Comparison of ENCODE assay signal across 11 mouse cellular contexts in genomic region chr3:121571491-121571890, GRCm38 (mm10). TPM values are rescaled to one million over a fixed set of nuclear protein-coding genes. Genes with fewer than 3 reads are reported as not detected.
"Had no signal": no experiment of that assay in that cellular context is flagged by ENCODE, and none has a peak within 500 bp of the region (broad histone marks: within the 10 kb centered on the region; RNA-seq: fewer than 3 reads in every experiment).

No protein-coding gene starts in this region.

- H3K4me3 ChIP-seq: layer of hippocampus, adult 2 months; limb, embryonic 12.5 days; lung, embryonic 15.5 days; midbrain, embryonic 15.5 days had no signal

- H3K4me1 ChIP-seq: midbrain, embryonic 15.5 days had no signal

- H3K9me3 ChIP-seq: lung, embryonic 15.5 days; midbrain, embryonic 15.5 days had no signal

- ATAC-seq: intestine, embryonic 16.5 days; midbrain, embryonic 15.5 days had no signal

- H3K27ac ChIP-seq: layer of hippocampus, adult 2 months; limb, embryonic 12.5 days; lung, embryonic 15.5 days; midbrain, embryonic 15.5 days; stomach, postnatal 0 days had no signal

- DNase-seq: kidney, adult 8-10 months; kidney, postnatal 25 days; lung, postnatal 14 days; thymus, postnatal 4 days had no signal

- H3K36me3 ChIP-seq: limb, embryonic 12.5 days; lung, embryonic 15.5 days; midbrain, embryonic 15.5 days had no signal

- H3K27me3 ChIP-seq: limb, embryonic 12.5 days; lung, embryonic 15.5 days; midbrain, embryonic 15.5 days had no signal

RNA-seq across cellular contexts. Expression of gene Slc44a3, which starts 39.3 kb away (rescaled TPM):
- total RNA-seq: layer of hippocampus, adult 2 months; left cerebral cortex, postnatal 36 days had no signal
